Mouse (Mus musculus) spleen, adult 2 months (tissue): ENCODE data around the gene Ttc29.

Experiments
- CTCF ChIP-seq: fragments of 200-500 bp; IDR thresholded peaks from 2 replicates; pipeline ENCODE4 v1.5.1; 2011; ENCODE audit warnings: mild to moderate bottlenecking, inconsistent platforms; ENCODE audit not compliant: insufficient read depth, insufficient read length, insufficient replicate concordance; ENCODE audit errors: extremely low read depth
- POLR2A ChIP-seq: fragments of 200-500 bp; IDR thresholded peaks from 2 replicates; pipeline ENCODE4 v1.6.1; 2011; ENCODE audit warnings: low read depth, low read length, inconsistent platforms

GRCm38 (mm10) chr8:78435624-78435960 lies 222.5 kb downstream of the Ttc29 start:
- TF ChIP-seq CTCF, result no peak
- TF ChIP-seq POLR2A, result no peak
